Mouse (Mus musculus) lung, postnatal 0 days (tissue): ENCODE data around the gene Tgfb2.

Experiments
- CTCF ChIP-seq: IDR thresholded peaks from 2 replicates; pipeline ENCODE4 v1.5.1; 2016; ENCODE audit warnings: antibody characterized with exemption, mild to moderate bottlenecking
- EP300 ChIP-seq: IDR thresholded peaks from 2 replicates; pipeline ENCODE4 v1.6.1; 2016; ENCODE audit warnings: antibody characterized with exemption, mild to moderate bottlenecking, control low read depth

DNA sequence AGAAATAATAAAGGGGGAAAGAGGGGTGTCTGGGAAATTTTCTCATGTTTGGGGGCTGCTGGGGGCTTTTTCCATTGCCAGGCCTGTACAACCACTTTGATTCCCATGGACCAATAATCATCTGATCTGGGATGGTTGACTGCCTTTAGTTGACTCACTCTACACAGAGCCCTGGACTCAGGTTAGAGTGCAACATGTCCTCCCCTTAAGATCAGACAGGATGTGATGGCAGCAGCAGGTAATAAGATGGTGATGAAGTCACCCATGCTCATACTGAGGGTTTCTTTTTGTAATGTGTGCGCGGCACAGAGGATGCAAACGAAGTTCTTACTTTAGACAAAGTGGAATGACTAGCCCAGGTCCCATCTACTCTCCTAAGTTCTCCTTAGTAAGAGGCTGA lies 84.0 kb downstream of the Tgfb2 start:
- TF ChIP-seq CTCF (no peak), EP300 (no peak)
